Mouse (Mus musculus): ENCODE data around the gene 4932438H23Rik. TPM values are rescaled to one million over a fixed set of nuclear protein-coding genes. Genes with fewer than 3 reads are reported as not detected.
A peak's percentile ranks its signal among the peaks of the same experiment; 100 is the strongest.

The 4932438H23Rik gene
- polyA plus RNA-seq, 1 experiment = 0.01 TPM

GRCm38 (mm10) chr16:91010581-91011020 is 84.3 kb downstream of the 4932438H23Rik start:
- Histone ChIP-seq H3K4me3 (peak overlapping the region; percentile 67), H3K79me2 (ENCODE audit: control insufficient read depth, insufficient read depth) (peaks cover 11% of the 10 kb centered on the region), H3ac (ENCODE audit: control insufficient read depth, insufficient read length) (peak overlapping the region; percentile 98), H3K4me2 (ENCODE audit: low read depth) (peak overlapping the region; percentile 96), H3K27me3 (ENCODE audit: control insufficient read depth, insufficient read depth, insufficient read length) (no peaks in the 10 kb centered on the region), H3K36me3 (ENCODE audit: control insufficient read depth, insufficient read depth) (peaks cover 24% of the 10 kb centered on the region)
- no peak for TF ChIP-seq MYOG (IDR thresholded peaks at IDR 0.05; ENCODE audit: control insufficient read depth in 1 of 3, insufficient read depth in 1 of 3, insufficient read length in 2 of 3, low read depth in 2 of 3)
- TF ChIP-seq TCF12 (IDR thresholded peaks at IDR 0.05; ENCODE audit: insufficient read depth, poor library complexity, severe bottlenecking) = no peak
- no peak for TF ChIP-seq USF1 (IDR thresholded peaks at IDR 0.05; ENCODE audit: low read depth)
- no peak for TF ChIP-seq MYOD1 (IDR thresholded peaks at IDR 0.05; ENCODE audit: control insufficient read depth in 1 of 3, insufficient read length in 2 of 3, low read depth in 2 of 3)
- TF ChIP-seq POLR2A (IDR thresholded peaks at IDR 0.05; ENCODE audit: insufficient read length, low read depth) = no peak
- TF ChIP-seq CEBPB (IDR thresholded peaks at IDR 0.05; ENCODE audit: insufficient read depth, poor library complexity, severe bottlenecking) = no peak
- no peak for TF ChIP-seq TCF3 (IDR thresholded peaks at IDR 0.05; ENCODE audit: insufficient read length, low read depth)
- no peak for TF ChIP-seq POLR2AphosphoS2 (IDR thresholded peaks at IDR 0.05; ENCODE audit: insufficient read length, low read depth)

- Histone ChIP-seq H3K4me3 (peak overlapping the region; percentile 67), H3K79me2 (ENCODE audit: control insufficient read depth, insufficient read depth) (peaks cover 11% of the 10 kb centered on the region), H3K36me3 (ENCODE audit: control insufficient read depth, insufficient read depth) (peaks cover 18% of the 10 kb centered on the region), H3ac (ENCODE audit: control insufficient read depth, insufficient read length) (peak overlapping the region; percentile 98), H3K27me3 (ENCODE audit: control insufficient read depth, insufficient read depth, insufficient read length) (no peaks in the 10 kb centered on the region), H3K4me2 (ENCODE audit: low read depth) (peak overlapping the region; percentile 96)
- no peak for TF ChIP-seq USF1 (IDR thresholded peaks at IDR 0.05; ENCODE audit: low read depth)
- no peak for TF ChIP-seq MYOG (IDR thresholded peaks at IDR 0.05; ENCODE audit: control insufficient read depth in 1 of 3, insufficient read depth in 1 of 3, insufficient read length in 2 of 3, low read depth in 2 of 3)
- no peak for TF ChIP-seq TCF3 (IDR thresholded peaks at IDR 0.05; ENCODE audit: insufficient read length, low read depth)
- no peak for TF ChIP-seq POLR2A (IDR thresholded peaks at IDR 0.05; ENCODE audit: insufficient read length, low read depth)
These were observed 84.9 kb downstream of the 4932438H23Rik start for GRCm38 (mm10) chr16:91009942-91010529.

DNA sequence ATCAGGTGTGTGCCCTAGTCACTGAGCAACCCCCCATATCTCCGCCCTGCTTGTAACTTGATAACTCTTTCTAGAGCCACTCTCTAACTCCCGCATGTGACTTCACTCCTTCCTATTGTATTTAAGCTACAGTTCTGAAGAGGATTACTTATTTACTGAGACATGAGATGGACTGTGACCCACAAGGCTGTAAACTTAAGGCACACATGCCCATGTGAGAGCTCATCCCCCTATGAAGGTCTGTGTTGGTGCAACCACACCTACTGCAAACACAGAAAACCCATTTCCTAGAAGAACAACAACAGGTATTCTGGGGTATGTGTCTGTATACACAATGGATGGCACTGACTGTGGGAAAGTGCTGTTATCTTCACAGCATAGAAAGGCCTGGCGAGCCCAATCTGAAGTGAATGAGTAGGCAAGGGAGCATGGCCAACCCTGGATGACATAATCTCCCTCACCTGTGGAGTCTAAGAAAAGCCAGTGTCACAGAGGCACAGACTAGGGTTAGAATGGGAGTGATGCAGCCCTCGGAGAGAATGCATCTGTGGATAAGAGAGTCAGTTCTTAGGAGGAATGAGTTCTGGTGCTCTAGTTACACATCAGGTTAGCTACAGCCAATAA is 89.9 kb downstream of the 4932438H23Rik start:
- H3K27me3 ChIP-seq (ENCODE audit: control insufficient read depth, insufficient read depth, insufficient read length) = no peaks in the 10 kb centered on the region
- no peak overlapping the region for H3ac ChIP-seq (ENCODE audit: control insufficient read depth, insufficient read length)
- no peaks in the 10 kb centered on the region for H3K36me3 ChIP-seq (ENCODE audit: control insufficient read depth, insufficient read depth)
- no peak for TF ChIP-seq REST (IDR thresholded peaks at IDR 0.05; ENCODE audit: insufficient read depth, insufficient read length)
- no peak overlapping the region for H3K4me2 ChIP-seq (ENCODE audit: low read depth)
- H3K79me2 ChIP-seq (ENCODE audit: control insufficient read depth, insufficient read depth) = peaks cover 13% of the 10 kb centered on the region
- H3K4me3 ChIP-seq = no peak overlapping the region

Other genes starting within 250 kb of the 4932438H23Rik start
- 21.9 TPM for gene Cfap298, start 160.0 kb downstream of the 4932438H23Rik start, polyA plus RNA-seq (2012; fragmentation: generic; extraction: Trizol)
- gene Synj1, start 83.8 kb downstream of the 4932438H23Rik start, polyA plus RNA-seq (2012; fragmentation: generic; extraction: Trizol) = 10.0 TPM
- 8.8 TPM for gene Paxbp1, start 50.6 kb downstream of the 4932438H23Rik start, polyA plus RNA-seq (2012; fragmentation: generic; extraction: Trizol)
- gene Olig2, start 130.3 kb upstream of the 4932438H23Rik start, polyA plus RNA-seq (2012; fragmentation: generic; extraction: Trizol) = not detected
- not detected for gene Olig1, start 174.7 kb upstream of the 4932438H23Rik start, polyA plus RNA-seq (2012; fragmentation: generic; extraction: Trizol)

Measured in myocyte (in vitro differentiated cells).